ENCODE assay signal across 8 mouse cellular contexts in genomic region chr4:141044816-141045215, GRCm38 (mm10). TPM values are rescaled to one million over a fixed set of nuclear protein-coding genes. Genes with fewer than 3 reads are reported as not detected.
DNase-seq lines count a peak whose midpoint lies in the region; ATAC-seq and TF ChIP-seq lines count a peak whose summit lies in the region.

No protein-coding gene starts in this region.

- peaks cover 48% of the 10 kb centered on the region for H3K4me1 ChIP-seq in hindbrain, embryonic 10.5 days (replicated peaks)
- peaks cover 34% of the 10 kb centered on the region for H3K4me1 ChIP-seq in hindbrain, embryonic 12.5 days
- H3K4me1 ChIP-seq in ES-Bruce4 (ENCODE audit: control insufficient read depth, insufficient read depth, low read length), result peaks cover 5% of the 10 kb centered on the region
- peaks cover 11% of the 10 kb centered on the region for H3K4me1 ChIP-seq in limb, embryonic 12.5 days (replicated peaks)
- peaks cover 13% of the 10 kb centered on the region for H3K4me1 ChIP-seq in midbrain, postnatal 0 days (ENCODE audit: insufficient read depth, low read length)

- no peak overlapping the region for H3K4me3 ChIP-seq in hindbrain, embryonic 10.5 days
- no peak overlapping the region for H3K4me3 ChIP-seq in hindbrain, embryonic 12.5 days
- H3K4me3 ChIP-seq in ES-Bruce4 (ENCODE audit: low read depth, low read length), result no peak overlapping the region
- H3K4me3 ChIP-seq in limb, embryonic 12.5 days (replicated peaks), result no peak overlapping the region
- no peak overlapping the region for H3K4me3 ChIP-seq in midbrain, postnatal 0 days (ENCODE audit: low read depth, low read length)

- no peak overlapping the region for H3K9ac ChIP-seq in hindbrain, embryonic 12.5 days
- no peak overlapping the region for H3K9ac ChIP-seq in ES-Bruce4 (ENCODE audit: low read depth, poor library complexity, severe bottlenecking)
- no peak overlapping the region for H3K9ac ChIP-seq in limb, embryonic 12.5 days (replicated peaks)
- H3K9ac ChIP-seq in midbrain, postnatal 0 days (replicated peaks; ENCODE audit: low read length, poor library complexity, severe bottlenecking), result no peak overlapping the region

- H3K36me3 ChIP-seq in hindbrain, embryonic 10.5 days, result peaks cover 80% of the 10 kb centered on the region
- H3K36me3 ChIP-seq in hindbrain, embryonic 12.5 days, result peaks cover 35% of the 10 kb centered on the region
- no peaks in the 10 kb centered on the region for H3K36me3 ChIP-seq in ES-Bruce4 (ENCODE audit: control insufficient read depth, insufficient read depth, low read length, poor library complexity, severe bottlenecking)
- H3K36me3 ChIP-seq in limb, embryonic 12.5 days, result peaks cover 70% of the 10 kb centered on the region
- 0 out of 2 replicates have a peak, but pooled peaks cover 9% of the 10 kb centered on the region for H3K36me3 ChIP-seq in midbrain, postnatal 0 days (ENCODE audit: insufficient read depth, low read length)

- no peak for TF ChIP-seq EP300 in ES-Bruce4 (IDR thresholded peaks at IDR 0.05; ENCODE audit: insufficient read depth, low read depth, low read length)

- peak overlapping the region; percentile 9; the same call in 1 of the 2 replicates for H3K27ac ChIP-seq in hindbrain, embryonic 10.5 days
- H3K27ac ChIP-seq in hindbrain, embryonic 12.5 days, result no peak overlapping the region
- no peak overlapping the region for H3K27ac ChIP-seq in ES-Bruce4 (ENCODE audit: insufficient read depth, low read length)
- H3K27ac ChIP-seq in limb, embryonic 12.5 days, result peak overlapping the region; percentile 71; the same call in 1 of the 2 replicates
- H3K27ac ChIP-seq in midbrain, postnatal 0 days (ENCODE audit: low read depth, low read length), result no peak overlapping the region

- WGBS in hindbrain, embryonic 10.5 days, result 26% methylated on average over 8 of the region's 8 CpGs
- WGBS in hindbrain, embryonic 12.5 days, result 18% methylated on average over 8 of the region's 8 CpGs
- 20% methylated on average over 8 of the region's 8 CpGs for WGBS in limb, embryonic 12.5 days
- WGBS in midbrain, postnatal 0 days, result 7% methylated on average over 8 of the region's 8 CpGs

- H3K4me2 ChIP-seq in hindbrain, embryonic 12.5 days (replicated peaks), result no peak overlapping the region
- H3K4me2 ChIP-seq in limb, embryonic 12.5 days, result no peak overlapping the region
- H3K4me2 ChIP-seq in midbrain, postnatal 0 days (ENCODE audit: low read depth, low read length, poor library complexity, severe bottlenecking), result no peak overlapping the region

- DNase-seq in hindbrain, embryonic 10.5 days (ENCODE audit: low spot score), result peak; percentile 80
- DNase-seq in cerebellum, postnatal 14 days, result peak; percentile 66 to 78
- DNase-seq in midbrain, postnatal 0 days (ENCODE audit: low spot score), result peak; percentile 79
- peak; percentile 70 for DNase-seq in thymus, postnatal 25 days

- no peaks in the 10 kb centered on the region for H3K9me3 ChIP-seq in hindbrain, embryonic 10.5 days
- H3K9me3 ChIP-seq in hindbrain, embryonic 12.5 days (replicated peaks), result no peaks in the 10 kb centered on the region
- H3K9me3 ChIP-seq in ES-Bruce4 (replicated peaks; ENCODE audit: control insufficient read depth, insufficient read depth, low read length, poor library complexity, severe bottlenecking), result no peaks in the 10 kb centered on the region
- no peaks in the 10 kb centered on the region for H3K9me3 ChIP-seq in limb, embryonic 12.5 days
- H3K9me3 ChIP-seq in midbrain, postnatal 0 days (ENCODE audit: low read length), result no peaks in the 10 kb centered on the region

- no peak for ATAC-seq in hindbrain, embryonic 12.5 days (ENCODE audit: low FRiP score)
- peak; percentile 79 for ATAC-seq in granulocyte monocyte progenitor cell, adult 5-6 weeks (replicated peaks; ENCODE audit: poor library complexity, severe bottlenecking)
- ATAC-seq in limb, embryonic 12.5 days (ENCODE audit: insufficient number of reproducible peaks, insufficient read depth, low FRiP score, low TSS enrichment, low read depth), result peak; percentile 58; the same call in 1 of the 2 replicates
- ATAC-seq in midbrain, postnatal 0 days (ENCODE audit: low FRiP score), result peak; percentile 47

- peak; percentile 86 for TF ChIP-seq CTCF in ES-Bruce4 (IDR thresholded peaks at IDR 0.05; ENCODE audit: low read depth, low read length)
- TF ChIP-seq CTCF in midbrain, postnatal 0 days (IDR thresholded peaks at IDR 0.05), result peak; percentile 89

- no peak for TF ChIP-seq POLR2A in ES-Bruce4 (IDR thresholded peaks at IDR 0.05; ENCODE audit: insufficient read depth, low read length)

- no peaks in the 10 kb centered on the region for H3K27me3 ChIP-seq in hindbrain, embryonic 10.5 days (ENCODE audit: insufficient read depth, poor library complexity, severe bottlenecking)
- H3K27me3 ChIP-seq in hindbrain, embryonic 12.5 days, result no peaks in the 10 kb centered on the region
- no peaks in the 10 kb centered on the region for H3K27me3 ChIP-seq in ES-Bruce4 (ENCODE audit: control insufficient read depth, insufficient read depth, low read length, poor library complexity, severe bottlenecking)
- no peaks in the 10 kb centered on the region for H3K27me3 ChIP-seq in limb, embryonic 12.5 days
- no peaks in the 10 kb centered on the region for H3K27me3 ChIP-seq in midbrain, postnatal 0 days (ENCODE audit: insufficient read depth, low read length)

RNA-seq across cellular contexts. Expression of gene Crocc, which starts 15.5 kb away (rescaled TPM):
- 11.4 and 12.0 TPM in 2 replicates for polyA plus RNA-seq in hindbrain, embryonic 10.5 days (2016; fragmentation: Nextera tagmentation; extraction: Ambion mirVana)
- polyA plus RNA-seq in hindbrain, embryonic 12.5 days (2016; fragmentation: Nextera tagmentation; extraction: Ambion mirVana), result 13.2 and 14.1 TPM in 2 replicates
- polyA plus RNA-seq in ES-Bruce4 (2011; ENCODE audit: insufficient read depth, insufficient read length, low read depth, missing spikeins), result 35.0 TPM in 2 replicates
- 6.4 and 8.0 TPM in 2 replicates for total RNA-seq in granulocyte monocyte progenitor cell, adult 5-6 weeks (2014; fragmentation: Nextera tagmentation)
- total RNA-seq in granulocyte monocyte progenitor cell, adult 5-6 weeks (2017), result 6.5 and 7.0 TPM in 2 replicates
- polyA plus RNA-seq in limb, embryonic 12.5 days (2016; fragmentation: Nextera tagmentation; extraction: Ambion mirVana), result 11.1 and 13.2 TPM in 2 replicates
- total RNA-seq in midbrain, postnatal 0 days (2014; rRNA removed), result 22.0 and 33.2 TPM in 2 replicates
- polyA plus RNA-seq in midbrain, postnatal 0 days (2015; fragmentation: Nextera tagmentation; extraction: Ambion mirVana), result 3.2 and 4.2 TPM in 2 replicates

RNA-seq across cellular contexts. Expression of gene Necap2, which starts 33.3 kb away (rescaled TPM):
- polyA plus RNA-seq in hindbrain, embryonic 10.5 days (2016; fragmentation: Nextera tagmentation; extraction: Ambion mirVana), result 60.2 and 66.0 TPM in 2 replicates
- 57.6 and 60.7 TPM in 2 replicates for polyA plus RNA-seq in hindbrain, embryonic 12.5 days (2016; fragmentation: Nextera tagmentation; extraction: Ambion mirVana)
- polyA plus RNA-seq in ES-Bruce4 (2011; ENCODE audit: insufficient read depth, insufficient read length, low read depth, missing spikeins), result 27.7 and 34.6 TPM in 2 replicates
- 30.6 and 52.4 TPM in 2 replicates for total RNA-seq in granulocyte monocyte progenitor cell, adult 5-6 weeks (2014; fragmentation: Nextera tagmentation)
- total RNA-seq in granulocyte monocyte progenitor cell, adult 5-6 weeks (2017), result 45.5 and 54.2 TPM in 2 replicates
- polyA plus RNA-seq in limb, embryonic 12.5 days (2016; fragmentation: Nextera tagmentation; extraction: Ambion mirVana), result 87.1 and 87.7 TPM in 2 replicates
- 51.4 and 54.5 TPM in 2 replicates for total RNA-seq in midbrain, postnatal 0 days (2014; rRNA removed)
- polyA plus RNA-seq in midbrain, postnatal 0 days (2015; fragmentation: Nextera tagmentation; extraction: Ambion mirVana), result 42.2 and 51.1 TPM in 2 replicates

RNA-seq across cellular contexts. Expression of gene Mfap2, which starts 34.6 kb away (rescaled TPM):
- 307 and 334 TPM in 2 replicates for polyA plus RNA-seq in hindbrain, embryonic 10.5 days (2016; fragmentation: Nextera tagmentation; extraction: Ambion mirVana)
- 344 and 345 TPM in 2 replicates for polyA plus RNA-seq in hindbrain, embryonic 12.5 days (2016; fragmentation: Nextera tagmentation; extraction: Ambion mirVana)
- polyA plus RNA-seq in ES-Bruce4 (2011; ENCODE audit: insufficient read depth, insufficient read length, low read depth, missing spikeins), result 4.5 and 5.2 TPM in 2 replicates
- not detected in 2 replicates for total RNA-seq in granulocyte monocyte progenitor cell, adult 5-6 weeks (2014; fragmentation: Nextera tagmentation)
- not detected in 2 replicates for total RNA-seq in granulocyte monocyte progenitor cell, adult 5-6 weeks (2017)
- polyA plus RNA-seq in limb, embryonic 12.5 days (2016; fragmentation: Nextera tagmentation; extraction: Ambion mirVana), result 512 and 562 TPM in 2 replicates
- total RNA-seq in midbrain, postnatal 0 days (2014; rRNA removed), result 19.5 and 32.4 TPM in 2 replicates
- 103 and 104 TPM in 2 replicates for polyA plus RNA-seq in midbrain, postnatal 0 days (2015; fragmentation: Nextera tagmentation; extraction: Ambion mirVana)

RNA-seq across cellular contexts. Expression of gene Spata21, which starts 43.3 kb away (rescaled TPM):
- polyA plus RNA-seq in hindbrain, embryonic 10.5 days (2016; fragmentation: Nextera tagmentation; extraction: Ambion mirVana), result not detected in 2 replicates
- 0.13 TPM in 1 of 2 replicates, not detected in the other for polyA plus RNA-seq in hindbrain, embryonic 12.5 days (2016; fragmentation: Nextera tagmentation; extraction: Ambion mirVana)
- polyA plus RNA-seq in ES-Bruce4 (2011; ENCODE audit: insufficient read depth, insufficient read length, low read depth, missing spikeins), result 0.67 TPM in 1 of 2 replicates, not detected in the other
- not detected in 2 replicates for total RNA-seq in granulocyte monocyte progenitor cell, adult 5-6 weeks (2014; fragmentation: Nextera tagmentation)
- not detected in 2 replicates for total RNA-seq in granulocyte monocyte progenitor cell, adult 5-6 weeks (2017)
- polyA plus RNA-seq in limb, embryonic 12.5 days (2016; fragmentation: Nextera tagmentation; extraction: Ambion mirVana), result 0.28 TPM in 1 of 2 replicates, not detected in the other
- total RNA-seq in midbrain, postnatal 0 days (2014; rRNA removed), result 0.27 and 4.4 TPM in 2 replicates
- polyA plus RNA-seq in midbrain, postnatal 0 days (2015; fragmentation: Nextera tagmentation; extraction: Ambion mirVana), result 0.25 and 1.4 TPM in 2 replicates

RNA-seq across cellular contexts. Expression of gene Atp13a2, which starts 58.1 kb away (rescaled TPM):
- polyA plus RNA-seq in hindbrain, embryonic 10.5 days (2016; fragmentation: Nextera tagmentation; extraction: Ambion mirVana), result 54.8 and 82.1 TPM in 2 replicates
- 110 and 113 TPM in 2 replicates for polyA plus RNA-seq in hindbrain, embryonic 12.5 days (2016; fragmentation: Nextera tagmentation; extraction: Ambion mirVana)
- 16.8 and 17.0 TPM in 2 replicates for polyA plus RNA-seq in ES-Bruce4 (2011; ENCODE audit: insufficient read depth, insufficient read length, low read depth, missing spikeins)
- total RNA-seq in granulocyte monocyte progenitor cell, adult 5-6 weeks (2014; fragmentation: Nextera tagmentation), result 30.0 and 30.5 TPM in 2 replicates
- total RNA-seq in granulocyte monocyte progenitor cell, adult 5-6 weeks (2017), result 14.5 and 23.6 TPM in 2 replicates
- 44.1 and 46.0 TPM in 2 replicates for polyA plus RNA-seq in limb, embryonic 12.5 days (2016; fragmentation: Nextera tagmentation; extraction: Ambion mirVana)
- total RNA-seq in midbrain, postnatal 0 days (2014; rRNA removed), result 379 and 419 TPM in 2 replicates
- 182 and 201 TPM in 2 replicates for polyA plus RNA-seq in midbrain, postnatal 0 days (2015; fragmentation: Nextera tagmentation; extraction: Ambion mirVana)

Comparison
In these comparisons a context has a peak if more than half of its experiments do, and no peak if none do; other contexts are left out.
1. H3K27ac ChIP-seq: peak in hindbrain, embryonic 10.5 days (single experiment) and limb, embryonic 12.5 days (single experiment); none in hindbrain, embryonic 12.5 days (single experiment), ES-Bruce4 (single experiment) and midbrain, postnatal 0 days (single experiment).
2. RNA of gene Mfap2, which starts 34.6 kb away (polyA plus RNA-seq): 512 to 562 TPM in limb, embryonic 12.5 days, 344 to 345 TPM in hindbrain, embryonic 12.5 days, 307 to 334 TPM in hindbrain, embryonic 10.5 days and 103 to 104 TPM in midbrain, postnatal 0 days; 4.5 to 5.2 TPM in ES-Bruce4; every median in the first group is over 10 times any median in the second.
3. Peak in every context shown above with its lines, with median percentiles within 50 percentile points of each other: DNase-seq.